In the genomic region with DNA sequence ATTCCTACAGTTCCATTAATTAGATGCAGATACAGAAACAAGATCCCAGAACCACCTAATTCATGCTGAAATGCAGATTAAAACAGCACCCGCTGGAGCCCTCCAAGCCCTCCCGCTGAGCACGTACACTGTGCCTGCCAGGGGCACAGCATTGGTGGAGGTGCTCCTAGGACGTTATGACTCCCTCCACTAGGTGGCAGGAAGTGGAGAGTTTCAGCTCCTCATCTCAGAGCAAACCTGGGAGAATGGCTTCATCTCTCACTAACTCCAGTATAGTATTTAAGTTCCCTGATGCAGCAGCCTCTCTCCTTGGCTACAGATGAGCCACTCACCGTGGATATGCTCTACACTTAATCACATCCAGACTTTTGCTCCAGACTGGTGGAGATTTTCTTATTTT, we compare ENCODE assay signal across 10 mouse cellular contexts. TPM values are rescaled to one million over a fixed set of nuclear protein-coding genes. Genes with fewer than 3 reads are reported as not detected.
DNase-seq lines count a peak whose midpoint lies in the region; ATAC-seq and TF ChIP-seq lines count a peak whose summit lies in the region.
"Had no signal": no experiment of that assay in that cellular context is flagged by ENCODE, and none has a peak within 500 bp of the region (broad histone marks: within the 10 kb centered on the region; RNA-seq: fewer than 3 reads in every experiment).

No protein-coding gene starts in this region.

- no peak for ATAC-seq in neural tube, embryonic 15.5 days (ENCODE audit: low FRiP score)
- peak; percentile 70; the same call in 1 of the 2 replicates for ATAC-seq in forebrain, embryonic 12.5 days (ENCODE audit: low FRiP score)
- no peak for ATAC-seq in erythroid progenitor cell, adult 5-6 weeks (replicated peaks; ENCODE audit: low FRiP score, poor library complexity, severe bottlenecking)

- DNase-seq in neural tube, embryonic 10.5 days (ENCODE audit: extremely low spot score, low spot score) = peak; percentile 29
- peak; percentile 62 for DNase-seq in brain, embryonic 14.5 days (ENCODE audit: low read depth)
- peak; percentile 28 for DNase-seq in kidney, adult 18-20 months
- peak; percentile 17 to 41 for DNase-seq in lung, adult 18-20 months
- peak; percentile 13 for DNase-seq in ovary, postnatal 36 days (ENCODE audit: low spot score)
- DNase-seq: liver, embryonic 13.5 days had no signal

- no peak overlapping the region for H3K9ac ChIP-seq in neural tube, embryonic 15.5 days (replicated peaks)
- no peak overlapping the region for H3K9ac ChIP-seq in forebrain, embryonic 12.5 days
- H3K9ac ChIP-seq: embryonic facial prominence, embryonic 13.5 days; liver, embryonic 13.5 days had no signal

- no peaks in the 10 kb centered on the region for H3K9me3 ChIP-seq in neural tube, embryonic 15.5 days (replicated peaks)
- H3K9me3 ChIP-seq in forebrain, embryonic 12.5 days = no peaks in the 10 kb centered on the region
- H3K9me3 ChIP-seq: embryonic facial prominence, embryonic 13.5 days; liver, embryonic 13.5 days had no signal

- no peaks in the 10 kb centered on the region for H3K27me3 ChIP-seq in neural tube, embryonic 15.5 days (replicated peaks)
- no peaks in the 10 kb centered on the region for H3K27me3 ChIP-seq in forebrain, embryonic 12.5 days
- H3K27me3 ChIP-seq: embryonic facial prominence, embryonic 13.5 days; liver, embryonic 13.5 days had no signal

- H3K4me3 ChIP-seq in neural tube, embryonic 15.5 days (replicated peaks) = no peak overlapping the region
- H3K4me3 ChIP-seq in forebrain, embryonic 12.5 days (replicated peaks) = no peak overlapping the region
- H3K4me3 ChIP-seq: embryonic facial prominence, embryonic 13.5 days; liver, embryonic 13.5 days had no signal

- no peak overlapping the region for H3K27ac ChIP-seq in neural tube, embryonic 15.5 days (replicated peaks)
- no peak overlapping the region for H3K27ac ChIP-seq in forebrain, embryonic 12.5 days
- H3K27ac ChIP-seq: embryonic facial prominence, embryonic 13.5 days; liver, embryonic 13.5 days had no signal

- no peaks in the 10 kb centered on the region for H3K4me1 ChIP-seq in neural tube, embryonic 15.5 days
- H3K4me1 ChIP-seq in forebrain, embryonic 12.5 days = no peaks in the 10 kb centered on the region
- H3K4me1 ChIP-seq: liver, embryonic 13.5 days had no signal

- TF ChIP-seq CTCF in brain, embryonic 14.5 days (IDR thresholded peaks at IDR 0.05; ENCODE audit: borderline replicate concordance, extremely low read depth, insufficient read depth, insufficient read length) = peak; percentile 68

- TF ChIP-seq POLR2A in brain, embryonic 14.5 days (IDR thresholded peaks at IDR 0.05; ENCODE audit: borderline replicate concordance, extremely low read depth, insufficient read depth, insufficient read length, poor library complexity, severe bottlenecking) = no peak

- WGBS in neural tube, embryonic 15.5 days = 16% methylated on average over 5 of the region's 5 CpGs
- WGBS in forebrain, embryonic 12.5 days = 16% methylated on average over 5 of the region's 5 CpGs

- H3K4me2 ChIP-seq in neural tube, embryonic 15.5 days = no peak overlapping the region
- H3K4me2 ChIP-seq in forebrain, embryonic 12.5 days = no peak overlapping the region
- H3K4me2 ChIP-seq: embryonic facial prominence, embryonic 13.5 days; liver, embryonic 13.5 days had no signal

- no peaks in the 10 kb centered on the region for H3K36me3 ChIP-seq in neural tube, embryonic 15.5 days
- no peaks in the 10 kb centered on the region for H3K36me3 ChIP-seq in forebrain, embryonic 12.5 days (replicated peaks)
- H3K36me3 ChIP-seq: embryonic facial prominence, embryonic 13.5 days; liver, embryonic 13.5 days had no signal

RNA-seq across cellular contexts. Expression of gene Atp13a5, which starts 56.2 kb away (rescaled TPM):
- polyA plus RNA-seq in neural tube, embryonic 15.5 days (2015; fragmentation: Nextera tagmentation; extraction: Ambion mirVana) = 1.0 and 1.4 TPM in 2 replicates
- polyA plus RNA-seq in brain, embryonic 14.5 days (2012; rRNA removed) = 0.61 and 1.0 TPM in 2 replicates
- 0.04 TPM in 1 of 2 replicates, not detected in the other for polyA plus RNA-seq in forebrain, embryonic 12.5 days (2016; fragmentation: Nextera tagmentation; extraction: Ambion mirVana)
- total RNA-seq in erythroid progenitor cell, adult 5-6 weeks (2015; ENCODE audit: low replicate concordance) = not detected in 2 replicates
- total RNA-seq in erythroid progenitor cell, adult 5-6 weeks (2017; ENCODE audit: low replicate concordance) = not detected in 2 replicates
- polyA plus RNA-seq: liver, embryonic 13.5 days had no signal
